Comparison of ENCODE assay signal across 9 mouse cellular contexts in the genomic region with DNA sequence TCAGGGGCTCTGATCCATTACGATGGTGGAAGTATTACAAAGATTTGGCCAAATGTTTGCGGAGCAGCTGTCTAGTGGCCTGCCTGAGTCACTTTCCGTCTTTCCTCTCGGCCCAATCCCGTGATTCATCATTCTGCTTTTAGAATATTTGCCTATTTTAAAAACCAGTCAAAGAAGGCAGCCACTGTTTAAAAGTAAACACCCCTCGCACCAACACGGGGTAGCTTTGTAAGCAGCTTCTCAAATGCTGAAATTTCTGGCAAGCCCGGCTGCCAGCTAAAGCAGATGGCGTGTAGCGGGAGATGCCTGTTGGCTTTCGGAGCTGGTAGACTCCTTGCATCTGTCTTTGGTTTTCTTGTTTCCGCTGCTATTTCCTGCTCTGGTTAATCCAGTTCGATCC. TPM values are rescaled to one million over a fixed set of nuclear protein-coding genes. Genes with fewer than 3 reads are reported as not detected.
DNase-seq lines count a peak whose midpoint lies in the region; ATAC-seq and TF ChIP-seq lines count a peak whose summit lies in the region.
"Had no signal": no experiment of that assay in that cellular context is flagged by ENCODE, and none has a peak within 500 bp of the region (broad histone marks: within the 10 kb centered on the region; RNA-seq: fewer than 3 reads in every experiment).

No protein-coding gene starts in this region.

- H3K27me3 ChIP-seq in lung, embryonic 14.5 days (ENCODE audit: insufficient read depth, low read length): no peaks in the 10 kb centered on the region
- H3K27me3 ChIP-seq in stomach, embryonic 15.5 days (replicated peaks): no peaks in the 10 kb centered on the region
- H3K27me3 ChIP-seq: Patski had no signal

- no peak for TF ChIP-seq CTCF in lung, embryonic 14.5 days (IDR thresholded peaks at IDR 0.05; ENCODE audit: low read depth)
- no peak for TF ChIP-seq CTCF in lung, adult 2 months (IDR thresholded peaks at IDR 0.05; ENCODE audit: insufficient read depth, low read length)

- ATAC-seq in lung, embryonic 14.5 days (ENCODE audit: insufficient read depth): no peak
- no peak for ATAC-seq in stomach, embryonic 15.5 days (ENCODE audit: insufficient read depth, low FRiP score, low read depth)
- ATAC-seq: Patski had no signal

- no peak overlapping the region for H3K27ac ChIP-seq in lung, embryonic 14.5 days (ENCODE audit: low read depth)
- peak overlapping the region; percentile 57 for H3K27ac ChIP-seq in stomach, embryonic 15.5 days

- no peaks in the 10 kb centered on the region for H3K9me3 ChIP-seq in lung, embryonic 14.5 days (ENCODE audit: low read depth, low read length)
- no peaks in the 10 kb centered on the region for H3K9me3 ChIP-seq in stomach, embryonic 15.5 days

- no peaks in the 10 kb centered on the region for H3K4me1 ChIP-seq in lung, embryonic 14.5 days (ENCODE audit: insufficient read depth)
- no peaks in the 10 kb centered on the region for H3K4me1 ChIP-seq in lung, adult 2 months (ENCODE audit: control insufficient read depth, insufficient read depth, low read length)
- no peaks in the 10 kb centered on the region for H3K4me1 ChIP-seq in stomach, embryonic 15.5 days

- DNase-seq in lung, embryonic 14.5 days: peak; percentile 48
- no peak for DNase-seq in lung, adult 2 months
- peak; percentile 90 for DNase-seq in fibroblast of lung, adult 2 months (ENCODE audit: low read depth)
- DNase-seq in left cerebral cortex, adult 11 months (ENCODE audit: low spot score): peak; percentile 13
- DNase-seq in urinary bladder, adult 2 months (ENCODE audit: low spot score): no peak
- no peak for DNase-seq in adrenal gland, adult 8-10 months
- no peak for DNase-seq in yolk sac, embryonic 10.5 days (ENCODE audit: low spot score)

- H3K36me3 ChIP-seq in lung, embryonic 14.5 days (ENCODE audit: insufficient read depth): no peaks in the 10 kb centered on the region
- H3K36me3 ChIP-seq in stomach, embryonic 15.5 days: no peaks in the 10 kb centered on the region

- no peak overlapping the region for H3K4me2 ChIP-seq in lung, embryonic 14.5 days
- 0 out of 2 replicates have a peak overlapping the region, but pooled peaks have one; percentile 10 for H3K4me2 ChIP-seq in stomach, embryonic 15.5 days

- H3K4me3 ChIP-seq in lung, embryonic 14.5 days (ENCODE audit: low read depth, low read length): no peak overlapping the region
- H3K4me3 ChIP-seq in lung, adult 2 months (replicated peaks; ENCODE audit: extremely low read depth, low read depth, low read length): no peak overlapping the region
- no peak overlapping the region for H3K4me3 ChIP-seq in stomach, embryonic 15.5 days (replicated peaks)

- TF ChIP-seq POLR2A in lung, adult 2 months (IDR thresholded peaks at IDR 0.05; ENCODE audit: borderline replicate concordance, extremely low read depth, low read depth, low read length): no peak

- 60% methylated on average over 13 of the region's 13 CpGs for WGBS in lung, embryonic 14.5 days
- 49% methylated on average over 13 of the region's 13 CpGs for WGBS in lung, adult 2 months
- 46% methylated on average over 13 of the region's 13 CpGs for WGBS in stomach, embryonic 15.5 days

- no peak overlapping the region for H3K9ac ChIP-seq in lung, embryonic 14.5 days
- no peak overlapping the region for H3K9ac ChIP-seq in stomach, embryonic 15.5 days

RNA-seq across cellular contexts. Expression of a gene that starts 14.4 kb away (rescaled TPM):
- polyA plus RNA-seq in lung, embryonic 14.5 days (2014; fragmentation: Nextera tagmentation; extraction: Ambion mirVana): 0.21 and 0.32 TPM in 2 replicates
- polyA plus RNA-seq in lung, adult 2 months (2012; rRNA removed): 1.1 and 2.6 TPM in 2 replicates
- 0.73 and 0.94 TPM in 2 replicates for polyA plus RNA-seq in stomach, embryonic 15.5 days (2015; fragmentation: Nextera tagmentation; extraction: Ambion mirVana)
- polyA plus RNA-seq in urinary bladder, adult 2 months (2012; rRNA removed): 2.8 TPM in 2 replicates
- 1 to 10 TPM in 2 of 4 experiments, under 1 TPM in 2; 0.77 to 1.3 (median 1.1) TPM for total RNA-seq in adrenal gland, adult 8-10 months (2022)

Comparison
In these comparisons a context has a peak if more than half of its experiments do, and no peak if none do; other contexts are left out.
1. DNase-seq: peak in lung, embryonic 14.5 days (single experiment), fibroblast of lung, adult 2 months (single experiment) and left cerebral cortex, adult 11 months (single experiment); none in lung, adult 2 months (single experiment), urinary bladder, adult 2 months (single experiment), adrenal gland, adult 8-10 months (single experiment) and yolk sac, embryonic 10.5 days (single experiment).